Mouse (Mus musculus) cerebellum, adult 9-10 months (tissue): ENCODE data around the gene Lbx1.

Experiments used
- DNase-seq: peaks from one replicate; pipeline ENCODE4 v3.0.0; 2022

Gene Lbx1

DNA sequence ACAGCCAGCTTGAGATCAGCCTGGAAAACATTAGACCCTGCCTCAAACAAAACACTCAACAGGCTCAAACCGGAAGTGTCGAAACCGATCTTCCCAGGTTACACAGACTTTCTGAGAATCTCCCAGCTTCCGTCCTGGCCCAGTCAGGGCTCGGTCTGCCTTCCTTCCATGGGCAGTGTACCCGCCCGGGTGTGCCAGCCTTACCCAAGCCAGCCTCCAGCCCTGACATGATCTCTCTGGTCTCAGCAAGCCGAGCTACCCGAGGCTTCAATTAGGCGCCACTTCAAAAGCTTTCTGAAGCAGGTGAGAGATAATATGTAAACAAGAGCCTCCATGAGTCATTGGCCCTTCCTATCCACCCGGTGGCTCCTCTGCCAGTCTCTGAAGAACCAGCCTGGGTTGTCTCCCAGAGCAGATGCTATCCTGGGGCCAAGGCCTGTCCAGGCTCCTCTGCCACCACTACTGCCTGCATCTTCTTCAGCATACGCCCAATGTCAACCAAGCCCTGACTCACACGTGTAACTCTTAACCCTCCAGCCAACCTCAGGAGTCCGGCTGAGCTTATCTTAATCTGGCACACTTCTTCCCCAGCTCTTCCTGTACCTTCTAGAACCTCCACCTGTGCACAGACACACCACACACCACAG lies 25.7 kb downstream of the Lbx1 start:
- no peak for DNase-seq

DNA sequence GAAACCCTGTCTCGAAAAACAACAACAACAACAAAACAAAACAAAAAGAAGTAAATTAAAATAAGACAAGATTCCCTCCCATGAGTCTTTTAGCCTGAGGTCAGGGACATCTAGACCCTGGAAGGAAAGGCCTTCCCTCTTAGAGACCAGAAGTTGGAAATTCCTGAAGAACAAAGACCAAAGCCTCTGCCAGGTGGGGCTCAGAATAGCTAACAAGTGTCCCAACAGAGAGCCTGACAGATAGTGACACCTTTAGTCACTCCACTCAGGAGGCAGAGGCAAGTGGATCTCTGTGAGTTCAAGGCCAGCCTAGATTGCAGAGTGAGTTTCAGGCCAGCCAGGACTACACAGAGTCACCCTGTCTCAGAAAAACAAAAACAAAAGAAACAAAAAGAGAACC lies 26.4 kb downstream of the Lbx1 start:
- no peak for DNase-seq

DNA sequence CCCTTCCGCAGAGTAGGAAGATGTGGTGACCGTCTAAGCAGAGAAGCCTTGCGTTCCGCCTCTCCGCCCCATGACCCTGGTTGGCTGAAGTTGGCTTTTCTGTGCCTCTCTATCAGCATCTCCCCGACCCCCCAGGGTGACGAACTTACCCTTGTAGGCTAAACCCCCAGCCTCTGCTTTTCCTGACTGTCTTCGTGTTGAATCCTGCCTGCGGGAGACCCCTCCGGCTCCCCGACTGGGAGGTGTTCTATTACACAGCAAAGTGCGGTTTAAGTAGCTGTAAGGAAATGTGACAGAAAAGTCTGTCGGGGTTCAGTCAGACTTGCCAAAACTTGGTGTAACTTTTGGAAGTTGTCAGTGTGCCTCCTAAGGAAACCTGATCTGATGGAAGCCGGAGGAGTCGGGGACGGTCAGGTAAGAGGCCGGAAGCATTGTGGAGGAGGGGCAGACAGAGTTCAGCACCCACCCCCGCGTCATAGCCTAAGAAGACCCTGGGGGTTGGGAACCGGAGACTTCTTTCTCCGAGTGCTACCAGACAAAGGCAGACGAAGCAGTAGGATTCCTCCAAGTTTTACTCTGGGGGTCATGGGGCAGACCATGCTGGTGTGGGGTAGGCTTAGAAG lies 27.1 kb downstream of the Lbx1 start:
- DNase-seq: no peak

DNA sequence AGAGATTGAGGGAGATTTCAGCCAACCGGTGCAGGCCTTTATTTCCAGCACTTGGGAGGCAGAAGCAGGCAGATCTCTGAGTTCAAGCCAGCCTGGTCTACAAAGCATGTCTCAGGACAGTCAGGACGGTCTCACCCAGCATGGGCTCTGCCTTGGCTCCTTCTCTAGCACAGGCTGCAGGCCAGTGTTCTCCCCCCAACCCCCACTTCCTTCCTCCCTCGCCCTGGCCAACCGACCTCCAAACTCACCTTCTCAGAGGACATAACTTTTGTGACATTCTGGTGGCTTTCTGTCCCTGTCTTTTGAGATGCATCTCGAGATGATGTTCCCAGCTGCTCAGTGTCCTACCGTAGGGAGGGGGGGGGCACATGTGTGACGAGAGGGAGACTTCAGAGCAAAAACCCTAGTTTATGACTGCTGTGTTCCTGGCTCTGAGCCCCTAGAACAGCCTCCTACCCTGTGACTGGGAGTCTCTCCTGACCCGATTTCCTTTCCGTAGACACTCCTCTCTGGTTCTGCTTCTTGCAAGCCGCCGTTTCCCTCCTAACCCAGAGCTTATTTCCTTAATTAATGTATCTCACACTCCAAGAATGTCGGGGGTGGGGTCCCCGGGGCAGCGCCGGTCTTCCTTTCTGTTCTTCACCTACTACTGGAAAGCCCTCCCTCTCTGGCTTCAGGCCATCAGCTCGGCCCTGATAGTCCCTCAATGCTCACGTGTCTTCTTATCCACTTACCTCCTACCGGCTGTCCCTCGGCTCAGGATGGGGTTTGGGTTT lies 27.8 kb downstream of the Lbx1 start:
- DNase-seq: no peak

DNA sequence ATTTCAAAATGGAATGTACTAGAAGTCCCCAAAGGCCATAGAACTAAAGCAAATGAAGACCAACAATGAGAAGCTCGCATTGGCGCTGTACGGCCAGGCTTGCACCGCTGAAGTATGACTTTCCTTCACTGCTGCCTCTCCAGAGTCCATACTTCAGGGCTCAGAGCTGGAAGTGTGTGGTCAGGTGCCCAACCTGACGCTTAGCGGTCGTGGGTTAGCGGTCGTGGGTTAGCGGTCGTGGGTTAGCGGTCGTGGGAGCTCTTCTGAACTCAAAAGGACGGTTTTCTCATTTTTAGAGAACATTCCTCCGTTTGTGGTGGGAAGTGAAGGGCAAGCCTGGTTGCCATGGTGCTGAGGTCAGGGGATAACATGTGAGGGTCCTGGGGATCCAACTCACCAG lies 28.5 kb downstream of the Lbx1 start:
- no peak for DNase-seq

DNA sequence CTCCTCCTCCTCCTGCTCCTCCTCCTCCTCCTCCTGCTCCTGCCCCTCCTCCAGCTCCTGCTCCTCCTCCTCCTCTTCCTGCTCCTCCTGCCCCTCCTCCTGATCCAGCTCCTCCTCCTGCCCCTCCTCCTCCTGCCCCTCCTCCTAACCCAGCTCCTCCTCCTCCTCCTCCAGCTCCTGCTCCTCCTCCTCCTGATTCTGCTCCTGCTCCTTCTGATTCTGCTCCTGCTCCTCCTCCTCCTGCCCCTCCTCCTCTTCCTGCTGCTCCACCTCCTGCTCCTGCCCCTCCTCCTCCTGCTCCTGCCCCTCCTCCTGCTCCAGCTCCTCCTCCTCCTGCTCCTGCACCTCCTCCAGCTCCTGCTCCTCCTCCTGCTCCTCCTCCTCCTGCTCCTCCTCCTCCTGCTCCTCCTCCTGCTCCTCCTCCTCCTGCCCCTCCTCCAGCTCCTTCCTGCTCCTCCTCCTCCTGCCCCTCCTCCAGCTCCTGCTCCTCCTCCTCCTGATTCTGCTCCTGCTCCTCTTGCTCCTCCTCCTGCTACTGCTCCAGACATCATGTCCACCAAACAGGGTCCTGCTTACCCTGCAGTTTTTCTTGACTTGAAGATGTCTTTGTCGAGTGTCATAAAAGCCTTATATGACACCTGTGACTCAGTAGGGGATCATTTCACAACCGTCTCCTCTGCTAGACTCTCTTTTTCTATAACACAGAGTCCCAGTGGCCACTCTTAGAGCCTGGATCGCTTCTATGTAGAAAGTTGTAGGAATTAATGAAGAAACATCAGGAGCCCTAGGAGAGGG lies 30.1 kb downstream of the Lbx1 start:
- DNase-seq: no peak

DNA sequence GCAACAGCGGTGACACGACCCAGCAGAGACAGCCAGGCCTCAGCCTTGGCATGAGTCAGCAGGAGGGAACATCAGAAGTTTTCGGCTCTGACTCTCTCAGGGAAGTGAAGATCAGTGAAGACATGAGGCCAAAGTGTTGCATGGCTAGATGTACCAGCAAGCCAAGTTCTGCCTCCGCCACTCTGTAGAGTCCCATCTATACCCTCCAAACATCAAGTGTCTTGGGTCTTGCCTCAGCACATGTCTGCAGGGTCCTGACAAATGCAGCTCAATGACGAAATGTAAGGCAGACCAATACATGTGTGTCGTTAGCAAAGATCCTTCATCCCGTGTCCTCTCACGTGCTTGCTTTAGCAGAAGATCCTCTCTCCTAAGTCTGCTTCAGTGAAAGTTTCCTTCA lies 38.6 kb downstream of the Lbx1 start:
- no peak for DNase-seq

DNA sequence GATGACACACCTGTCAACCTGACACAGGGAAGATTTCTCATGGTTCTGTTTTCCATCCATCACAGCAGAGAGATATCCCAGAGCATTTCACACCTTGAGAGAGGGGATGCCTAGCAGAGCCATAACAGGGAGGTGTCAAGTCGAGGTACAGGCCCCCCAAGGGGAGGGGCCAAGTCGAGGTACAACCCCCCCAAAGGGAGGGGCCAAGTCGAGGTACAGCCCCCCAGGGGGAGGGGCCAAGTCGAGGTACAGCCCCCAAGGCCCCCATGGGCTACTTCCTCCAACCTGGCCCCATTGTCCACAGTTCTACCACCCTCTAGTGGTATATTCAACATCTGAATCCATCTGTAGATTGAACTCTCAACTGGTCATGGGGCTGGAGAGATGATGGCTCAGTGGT lies 41.0 kb downstream of the Lbx1 start:
- DNase-seq: no peak
